Mouse (Mus musculus) midbrain, embryonic 13.5 days (tissue): ENCODE measurements around the gene Plekhs1. TPM values are rescaled to one million over a fixed set of nuclear protein-coding genes. Genes with fewer than 3 reads are reported as not detected.

Experiments
- ATAC-seq: fragments of 200-750 bp; cut with Nextera tagmentation; 2 replicates; pipeline ENCODE4 v1.8.0; 2017; ENCODE audit warnings: mild to moderate bottlenecking, moderate TSS enrichment, moderate library complexity
- H3K27ac ChIP-seq: fragments of 300-500 bp; sonication (generic); 2 replicates; pipeline ENCODE4 v1.5.1; 2015; ENCODE audit warnings: inconsistent platforms, mild to moderate bottlenecking, moderate library complexity
- H3K27me3 ChIP-seq: fragments of 300-500 bp; sonication (generic); 2 replicates; pipeline ENCODE4 v1.6.1; 2015; ENCODE audit warnings: mild to moderate bottlenecking, inconsistent platforms
- H3K36me3 ChIP-seq: fragments of 300-500 bp; sonication (generic); 2 replicates; pipeline ENCODE4 v1.6.1; 2015; ENCODE audit warnings: mild to moderate bottlenecking, inconsistent platforms
- H3K4me1 ChIP-seq: fragments of 300-500 bp; sonication (generic); replicated peaks from 2 replicates; pipeline ENCODE4 v1.6.1; 2015; ENCODE audit warnings: inconsistent platforms
- H3K4me2 ChIP-seq: fragments of 300-500 bp; sonication (generic); replicated peaks from 2 replicates; pipeline ENCODE4 v1.6.1; 2015; ENCODE audit warnings: moderate library complexity, mild to moderate bottlenecking, inconsistent platforms
- H3K4me3 ChIP-seq: fragments of 300-500 bp; sonication (generic); replicated peaks from 2 replicates; pipeline ENCODE4 v1.5.1; 2015; ENCODE audit warnings: mild to moderate bottlenecking, inconsistent platforms
- H3K9ac ChIP-seq: fragments of 300-500 bp; sonication (generic); replicated peaks from 2 replicates; pipeline ENCODE4 v1.6.1; 2015; ENCODE audit warnings: mild to moderate bottlenecking, inconsistent platforms
- H3K9me3 ChIP-seq: fragments of 300-500 bp; sonication (generic); 2 replicates; pipeline ENCODE4 v1.6.1; 2016; ENCODE audit warnings: mild to moderate bottlenecking, inconsistent platforms
- WGBS: fragments of 180-500 bp; shearing (Covaris S2); methylation state at CpG from one replicate; pipeline ENCODE4 v1.1.7; 2015; 5-methylcytosine and 5-hydroxymethylcytosine counted together
- polyA plus RNA-seq: library from polyadenylated mRNA; unstranded; fragments of >200 nt; fragmentation: Nextera tagmentation; extraction: Ambion mirVana; gene quantifications from 2 replicates; pipeline ENCODE4 v1.2.1, GENCODE M21; 2015

The Plekhs1 gene
- polyA plus RNA-seq, result 0.07 and 0.13 TPM in 2 replicates

DNA sequence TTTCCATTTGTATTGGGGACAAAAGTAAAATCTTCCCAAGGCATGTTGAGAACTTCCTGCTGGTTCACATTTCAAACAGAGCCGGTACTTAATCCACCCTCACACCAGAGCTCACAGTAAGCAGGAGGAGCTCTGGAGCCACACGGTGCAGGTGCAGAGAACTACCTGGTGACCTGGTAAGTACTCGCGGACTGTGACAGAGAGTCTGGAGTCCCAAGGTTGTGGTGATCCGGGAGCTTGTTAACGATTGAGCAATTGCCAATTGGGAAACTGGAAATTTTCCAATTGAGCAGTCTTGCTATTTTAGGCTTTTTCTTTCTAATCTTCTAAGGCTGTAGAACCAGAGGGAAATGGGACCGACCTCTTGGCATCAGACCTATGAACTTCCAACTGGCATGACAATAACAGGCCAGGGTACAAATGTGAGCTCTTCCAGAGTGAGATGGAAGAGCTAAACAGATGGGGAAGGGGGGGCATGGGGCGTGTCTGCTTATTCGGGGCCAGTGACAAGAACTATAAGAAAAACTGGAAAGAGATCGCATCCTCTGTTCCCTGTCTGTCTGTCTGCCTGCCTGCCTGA is at the start of gene Plekhs1:
TSS of gene Plekhs1 (plus strand) at position 119 of the 580 bp plus-strand sequence.
- 59% methylated on average over 10 of the region's 10 CpGs for WGBS
- Histone ChIP-seq H3K9ac (no peak within 1 kb of the TSS), H3K27ac (no peak within 1 kb of the TSS), H3K27me3 (no peaks in the 10 kb centered on the region), H3K9me3 (no peaks in the 10 kb centered on the region), H3K4me1 (no peaks in the 10 kb centered on the region), H3K4me2 (no peak within 1 kb of the TSS), H3K4me3 (no peak within 1 kb of the TSS), H3K36me3 (no peaks in the 10 kb centered on the region)
- ATAC-seq, result no peak

DNA sequence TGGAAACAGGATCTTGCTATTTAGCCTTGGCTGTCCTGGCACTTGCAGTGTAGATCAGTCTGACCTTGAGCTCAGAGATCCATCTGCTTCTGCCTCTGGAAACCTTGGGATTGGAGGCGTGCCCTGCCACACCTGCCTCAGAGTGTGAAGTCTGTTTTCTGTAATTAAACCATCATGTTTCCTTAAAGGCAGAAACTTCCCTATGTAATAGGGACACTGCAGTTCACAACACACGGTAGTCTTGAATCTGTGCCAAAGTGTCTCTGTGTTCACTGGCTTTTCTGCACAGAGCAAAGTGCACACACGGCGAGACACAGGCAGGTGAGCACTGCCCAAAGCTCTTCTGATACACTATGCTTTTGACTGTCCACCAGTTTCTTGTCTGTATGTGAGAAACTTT is 43.0 kb upstream of the Plekhs1 start:
- Histone ChIP-seq H3K27ac (no peak overlapping the region), H3K4me2 (no peak overlapping the region), H3K27me3 (no peaks in the 10 kb centered on the region), H3K9ac (no peak overlapping the region), H3K4me3 (no peak overlapping the region), H3K36me3 (no peaks in the 10 kb centered on the region), H3K4me1 (peaks cover 7% of the 10 kb centered on the region; the same call in 1 of the 2 replicates), H3K9me3 (no peaks in the 10 kb centered on the region)
- 88% methylated on average over 4 of the region's 4 CpGs for WGBS
- no peak for ATAC-seq

DNA sequence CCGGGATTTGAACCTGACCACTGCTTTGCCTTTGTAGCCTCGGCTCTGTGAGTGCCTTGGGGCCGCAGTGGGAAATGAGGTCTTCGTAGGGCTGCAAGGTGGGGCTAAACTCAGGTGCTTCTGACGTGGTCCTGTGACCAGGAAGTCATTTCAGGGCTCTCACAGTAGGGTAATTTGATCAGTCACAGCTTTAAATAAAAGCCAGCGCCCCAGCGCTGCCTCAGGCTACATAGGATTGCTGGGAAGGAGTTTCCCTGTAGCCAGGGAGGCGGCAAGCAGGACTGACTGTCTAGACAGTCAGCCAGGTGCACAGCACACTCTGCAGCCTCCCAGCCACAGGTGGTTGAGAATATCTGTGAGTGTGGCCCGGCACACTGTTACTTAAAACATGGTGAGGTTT is 42.0 kb upstream of the Plekhs1 start:
- Histone ChIP-seq H3K36me3 (no peaks in the 10 kb centered on the region), H3K4me2 (no peak overlapping the region), H3K27ac (no peak overlapping the region), H3K9me3 (no peaks in the 10 kb centered on the region), H3K27me3 (no peaks in the 10 kb centered on the region), H3K4me3 (no peak overlapping the region), H3K9ac (no peak overlapping the region), H3K4me1 (peaks cover 8% of the 10 kb centered on the region; the same call in 1 of the 2 replicates)
- 77% methylated on average over 9 of the region's 9 CpGs for WGBS
- ATAC-seq, result no peak

DNA sequence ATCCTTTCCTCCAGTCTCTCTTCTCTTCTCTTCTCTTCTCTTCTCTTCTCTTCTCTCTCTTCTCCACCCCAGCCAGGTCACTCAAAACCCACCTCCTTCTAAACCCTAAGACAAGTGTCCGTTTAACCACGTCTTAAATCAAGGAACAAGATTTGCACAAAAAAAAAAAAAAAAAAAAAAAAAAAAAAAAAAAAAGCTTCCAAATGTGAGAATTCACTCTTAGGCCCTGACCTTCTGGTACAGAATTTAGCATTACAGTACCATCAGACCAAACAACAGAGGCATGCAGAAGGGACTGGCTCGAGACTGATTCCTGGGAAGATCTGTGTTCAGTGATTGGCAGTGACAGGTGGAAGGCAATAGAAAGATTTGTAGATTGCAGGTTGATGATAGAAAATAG is 41.1 kb upstream of the Plekhs1 start:
- Histone ChIP-seq H3K4me3 (no peak overlapping the region), H3K4me2 (no peak overlapping the region), H3K36me3 (no peaks in the 10 kb centered on the region), H3K4me1 (peaks cover 9% of the 10 kb centered on the region; the same call in 1 of the 2 replicates), H3K9ac (no peak overlapping the region), H3K27ac (no peak overlapping the region), H3K9me3 (no peaks in the 10 kb centered on the region), H3K27me3 (no peaks in the 10 kb centered on the region)
- 90% methylated on average over 3 of the region's 3 CpGs for WGBS
- ATAC-seq, result no peak

DNA sequence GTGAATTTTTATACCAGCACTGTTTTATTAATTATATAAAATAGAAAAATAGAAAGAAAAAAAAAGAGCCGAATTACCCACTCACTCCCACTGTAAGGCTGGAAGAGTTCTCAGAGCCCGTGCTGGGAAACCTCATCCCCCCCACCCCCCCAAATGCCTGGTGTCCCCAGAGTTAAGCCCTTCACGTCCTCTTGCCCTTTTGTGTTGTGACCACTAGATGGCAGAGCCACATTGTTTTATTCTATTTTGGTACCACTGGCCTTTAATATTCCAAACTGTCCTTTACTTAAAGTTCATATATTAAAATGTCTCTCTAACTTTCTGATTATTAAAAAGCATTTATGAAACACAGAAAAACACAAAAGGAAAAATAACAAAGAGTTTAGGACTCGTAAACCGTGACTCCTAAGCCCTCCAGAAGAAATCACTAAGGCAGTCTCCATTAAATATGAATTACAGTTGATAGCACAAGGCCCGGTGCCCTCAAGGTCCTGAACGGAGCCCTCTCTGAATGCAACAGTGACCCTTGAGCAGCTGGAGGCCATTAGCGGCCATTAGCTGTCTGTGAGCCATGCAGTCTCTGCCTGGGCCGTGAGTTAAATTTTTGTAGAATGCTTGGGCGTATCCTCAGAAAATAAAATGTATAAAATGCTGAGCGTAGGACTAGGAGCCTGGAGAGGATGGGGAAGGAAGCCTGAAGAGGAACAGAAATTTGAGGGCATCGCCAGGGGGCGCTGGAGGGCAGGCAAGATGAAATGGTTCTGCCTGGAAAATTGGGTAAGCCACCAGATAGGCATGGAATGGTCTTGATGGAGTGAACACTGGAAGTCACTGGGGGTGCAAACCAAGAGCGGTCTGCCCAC is 38.7 kb upstream of the Plekhs1 start:
- H3K36me3 ChIP-seq, result no peaks in the 10 kb centered on the region
- H3K9me3 ChIP-seq, result no peaks in the 10 kb centered on the region
- H3K27me3 ChIP-seq, result no peaks in the 10 kb centered on the region
- 0 out of 2 replicates have a peak, but pooled peaks have one; percentile 65 for ATAC-seq
- no peak overlapping the region for H3K4me3 ChIP-seq
- peak overlapping the region; percentile 25; the same call in 1 of the 2 replicates for H3K27ac ChIP-seq
- H3K4me1 ChIP-seq, result peaks cover 17% of the 10 kb centered on the region
- no peak overlapping the region for H3K4me2 ChIP-seq
- no peak overlapping the region for H3K9ac ChIP-seq
- 34% methylated on average over 14 of the region's 14 CpGs for WGBS

DNA sequence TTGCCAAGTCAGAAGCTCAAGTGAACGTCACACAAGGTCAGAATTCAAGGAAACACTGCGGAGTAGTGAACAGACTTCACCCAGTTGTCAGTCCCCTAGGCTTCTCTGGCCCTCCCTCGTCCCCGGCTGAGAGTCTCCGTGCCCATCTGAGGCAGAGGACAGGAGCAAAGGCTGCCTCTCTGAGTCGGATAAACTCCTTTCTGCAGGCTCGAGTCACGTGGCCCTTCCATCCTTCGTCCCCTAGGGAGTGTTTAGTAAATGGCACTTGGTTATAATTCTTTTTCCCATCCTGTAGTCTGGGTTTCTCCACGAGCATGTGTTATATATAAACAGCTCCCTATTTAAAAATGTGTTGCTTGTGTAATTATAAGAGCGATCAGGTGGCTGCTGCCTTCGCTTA is 38.1 kb upstream of the Plekhs1 start:
- Histone ChIP-seq H3K27me3 (no peaks in the 10 kb centered on the region), H3K36me3 (no peaks in the 10 kb centered on the region), H3K9me3 (no peaks in the 10 kb centered on the region), H3K4me3 (no peak overlapping the region), H3K4me1 (peaks cover 17% of the 10 kb centered on the region), H3K9ac (no peak overlapping the region), H3K4me2 (no peak overlapping the region), H3K27ac (no peak overlapping the region)
- 66% methylated on average over 12 of the region's 12 CpGs for WGBS
- ATAC-seq, result 0 out of 2 replicates have a peak, but pooled peaks have one; percentile 35

DNA sequence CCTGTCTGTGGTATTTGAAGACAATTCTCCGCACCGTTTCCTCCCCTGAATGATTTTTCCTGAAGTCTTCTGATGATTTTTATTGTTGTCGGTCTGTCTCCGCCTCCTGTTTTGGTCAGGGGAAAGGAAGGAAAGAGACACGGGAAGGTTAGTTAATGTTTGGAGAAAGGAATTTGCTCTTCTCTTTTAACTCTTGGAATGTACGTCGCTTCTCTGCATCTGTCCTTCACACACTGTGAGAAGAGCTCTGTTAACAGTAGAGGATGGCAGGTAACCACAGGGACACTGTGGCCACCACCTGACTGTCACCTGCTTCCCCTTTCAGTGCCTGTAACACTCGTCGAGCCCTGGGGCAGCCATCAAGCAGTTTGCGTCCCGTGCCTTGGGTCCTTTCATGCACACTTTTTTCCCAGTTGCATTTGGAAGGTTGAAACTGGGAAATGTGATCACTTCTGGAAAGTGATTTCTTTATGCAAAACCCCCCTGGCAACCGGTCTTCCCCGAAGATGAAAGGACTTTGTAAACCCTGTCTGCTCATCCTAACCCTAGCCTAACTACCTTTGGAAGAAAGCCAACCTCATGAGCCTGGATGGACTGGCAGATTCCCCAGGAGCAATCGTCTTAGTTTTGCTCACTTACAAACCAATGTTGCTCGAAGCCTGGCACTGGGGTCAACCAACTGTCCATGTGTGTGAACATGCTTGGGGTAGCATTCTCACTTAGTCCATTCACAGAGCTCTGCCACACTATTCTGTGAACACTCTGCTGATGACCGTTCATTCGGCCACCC is 36.6 kb upstream of the Plekhs1 start:
- Histone ChIP-seq H3K9ac (no peak overlapping the region), H3K4me3 (no peak overlapping the region), H3K4me2 (no peak overlapping the region), H3K36me3 (no peaks in the 10 kb centered on the region), H3K9me3 (no peaks in the 10 kb centered on the region), H3K4me1 (peaks cover 17% of the 10 kb centered on the region), H3K27me3 (no peaks in the 10 kb centered on the region), H3K27ac (no peak overlapping the region)
- 81% methylated on average over 17 of the region's 17 CpGs for WGBS
- no peak for ATAC-seq

DNA sequence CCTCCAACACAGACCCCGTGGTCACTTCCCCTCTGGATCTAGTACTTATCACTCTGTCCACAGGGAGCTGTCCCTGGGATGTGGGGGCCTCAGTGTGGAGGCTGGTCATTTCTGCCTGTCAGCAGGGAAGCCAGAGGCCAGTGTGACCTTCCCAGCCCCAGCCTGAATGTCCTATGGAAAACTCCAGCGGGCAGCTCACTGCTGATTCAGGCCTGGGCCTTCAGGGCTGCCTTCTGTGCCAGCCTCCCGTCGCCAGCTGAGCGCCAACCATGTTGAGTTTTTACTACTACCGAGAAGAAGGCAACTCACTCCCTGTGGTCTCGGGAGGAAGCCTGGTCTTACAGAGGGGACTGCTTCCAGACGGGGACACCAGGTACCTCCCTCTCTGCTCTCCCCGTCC is 35.9 kb upstream of the Plekhs1 start:
- WGBS, result 61% methylated on average over 9 of the region's 9 CpGs
- Histone ChIP-seq H3K27ac (peak overlapping the region; percentile 26; the same call in 1 of the 2 replicates), H3K9ac (0 out of 2 replicates have a peak overlapping the region, but pooled peaks have one; percentile 20), H3K9me3 (no peaks in the 10 kb centered on the region), H3K27me3 (no peaks in the 10 kb centered on the region), H3K4me1 (peaks cover 17% of the 10 kb centered on the region), H3K4me2 (no peak overlapping the region), H3K4me3 (no peak overlapping the region), H3K36me3 (no peaks in the 10 kb centered on the region)
- no peak for ATAC-seq

DNA sequence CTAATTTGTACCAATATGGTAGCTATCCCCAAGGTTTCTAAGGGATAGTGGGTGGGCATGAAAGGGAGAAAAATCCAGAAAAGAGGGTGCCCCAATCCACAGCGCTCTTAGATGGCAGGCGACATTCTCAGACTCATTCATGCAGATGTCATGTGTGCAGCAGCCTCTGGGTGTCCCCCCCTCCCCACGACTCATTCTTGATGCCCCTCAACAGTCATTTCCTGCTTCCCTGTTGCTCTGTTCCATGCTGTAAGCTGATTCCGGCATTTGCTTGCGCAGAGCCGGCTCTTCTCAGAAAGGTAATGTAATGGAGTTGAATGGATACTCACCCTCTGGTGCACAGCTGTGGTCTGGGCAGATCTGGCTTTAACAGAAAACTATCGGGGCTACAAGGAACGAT is 31.1 kb upstream of the Plekhs1 start:
- no peak for ATAC-seq
- H3K27me3 ChIP-seq, result no peaks in the 10 kb centered on the region
- WGBS, result 77% methylated on average over 8 of the region's 8 CpGs

DNA sequence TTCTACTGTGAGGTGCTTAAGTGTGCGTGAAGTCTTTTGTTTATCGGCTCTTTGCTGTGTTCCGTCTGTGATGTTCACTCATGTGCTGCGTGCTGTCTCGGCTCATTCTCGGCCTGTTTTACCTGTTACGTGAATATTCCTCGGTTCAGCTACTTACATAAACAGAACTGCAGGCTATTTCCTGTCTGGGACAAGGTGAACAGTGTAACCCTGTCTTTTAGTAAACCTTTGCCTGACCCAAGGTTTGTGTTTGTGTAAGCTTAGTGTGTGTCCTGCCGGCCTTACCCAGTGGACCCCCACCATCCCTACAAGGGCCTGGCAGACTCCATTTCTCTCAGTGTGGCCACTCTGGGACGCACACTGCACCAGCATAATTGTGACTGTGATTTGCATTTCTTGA is 28.7 kb upstream of the Plekhs1 start:
- Histone ChIP-seq H3K27ac (no peak overlapping the region), H3K9ac (no peak overlapping the region), H3K27me3 (no peaks in the 10 kb centered on the region), H3K9me3 (no peaks in the 10 kb centered on the region), H3K4me1 (no peaks in the 10 kb centered on the region), H3K4me3 (no peak overlapping the region), H3K36me3 (no peaks in the 10 kb centered on the region), H3K4me2 (no peak overlapping the region)
- no peak for ATAC-seq
- WGBS, result 79% methylated on average over 10 of the region's 10 CpGs

More for the DNA sequence above, 31.1 kb upstream of the Plekhs1 start:
- Histone ChIP-seq H3K9me3 (no peaks in the 10 kb centered on the region), H3K27ac (no peak overlapping the region), H3K4me1 (peaks cover 7% of the 10 kb centered on the region), H3K4me3 (no peak overlapping the region), H3K4me2 (no peak overlapping the region), H3K36me3 (no peaks in the 10 kb centered on the region), H3K9ac (no peak overlapping the region)

DNA sequence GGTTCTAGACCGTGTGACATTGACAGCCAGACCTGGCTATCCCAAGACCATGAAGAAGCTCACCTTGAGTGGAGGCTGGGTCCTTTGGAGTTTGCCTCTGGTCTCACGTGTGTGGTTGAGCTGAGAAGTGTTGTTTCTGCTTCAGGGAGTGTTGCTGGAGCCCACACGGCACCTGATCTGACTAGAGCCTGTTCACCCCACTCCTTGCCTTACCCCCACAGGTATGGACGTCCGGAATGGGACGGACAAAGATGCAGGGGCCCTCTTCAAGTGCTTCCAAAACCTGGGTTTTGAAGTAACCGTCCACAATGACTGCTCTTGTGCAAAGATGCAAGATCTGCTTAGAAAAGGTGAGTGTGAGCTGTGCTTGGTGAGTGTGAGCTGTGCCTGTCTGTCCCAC is 27.9 kb upstream of the Plekhs1 start:
- Histone ChIP-seq H3K4me3 (no peak overlapping the region), H3K4me2 (no peak overlapping the region), H3K9me3 (no peaks in the 10 kb centered on the region), H3K27me3 (no peaks in the 10 kb centered on the region), H3K27ac (no peak overlapping the region), H3K9ac (no peak overlapping the region), H3K4me1 (no peaks in the 10 kb centered on the region), H3K36me3 (no peaks in the 10 kb centered on the region)
- ATAC-seq, result no peak
- WGBS, result 93% methylated on average over 7 of the region's 7 CpGs

DNA sequence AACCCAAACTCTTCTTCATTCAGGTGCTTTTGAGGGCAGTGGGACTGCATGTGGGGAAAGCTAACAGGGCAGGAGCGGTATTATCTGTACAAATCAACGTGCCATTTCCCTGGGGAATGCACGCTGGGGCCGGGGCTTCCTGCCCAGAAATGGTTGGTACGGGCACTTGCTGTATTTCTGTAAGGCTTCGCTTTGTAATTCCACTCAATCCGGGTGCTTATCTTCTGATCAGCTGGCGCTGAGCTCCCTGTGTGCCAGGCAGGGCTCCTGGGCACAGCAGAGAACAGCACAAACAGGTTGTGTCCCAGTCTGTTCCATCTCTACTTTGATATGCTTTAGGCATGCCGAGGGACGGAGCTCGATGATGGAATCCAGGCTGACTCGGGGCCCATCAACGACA is 25.1 kb upstream of the Plekhs1 start:
- Histone ChIP-seq H3K9me3 (no peaks in the 10 kb centered on the region), H3K4me1 (no peaks in the 10 kb centered on the region), H3K4me3 (no peak overlapping the region), H3K36me3 (no peaks in the 10 kb centered on the region), H3K4me2 (no peak overlapping the region), H3K27me3 (no peaks in the 10 kb centered on the region), H3K9ac (no peak overlapping the region), H3K27ac (no peak overlapping the region)
- 82% methylated on average over 13 of the region's 13 CpGs for WGBS
- no peak for ATAC-seq
